Mouse (Mus musculus): ENCODE measurements around the gene Cdiptos. TPM values are rescaled to one million over a fixed set of nuclear protein-coding genes. Genes with fewer than 3 reads are reported as not detected.
A peak's percentile ranks its signal among the peaks of the same experiment; 100 is the strongest.

Gene Cdiptos
- polyA plus RNA-seq, 1 experiment from 2014 or later = 2.1 TPM

- H3K9me3 ChIP-seq (replicated peaks; ENCODE audit: control insufficient read depth, low read length) = no peaks in the 10 kb centered on the region
- no peak overlapping the region for H3K4me2 ChIP-seq (ENCODE audit: low read depth, low read length)
- WGBS = 41% methylated on average over 10 of the region's 10 CpGs
- no peaks in the 10 kb centered on the region for H3K4me1 ChIP-seq (ENCODE audit: control insufficient read depth, insufficient read depth, low read length)
- ATAC-seq (ENCODE audit: insufficient read depth, low FRiP score) = no peak
- no peaks in the 10 kb centered on the region for H3K27me3 ChIP-seq (ENCODE audit: control insufficient read depth, insufficient read depth, low read length)
- no peak overlapping the region for H3K4me3 ChIP-seq (replicated peaks; ENCODE audit: low read length)
- 0 out of 2 replicates have a peak, but pooled peaks cover 4% of the 10 kb centered on the region for H3K36me3 ChIP-seq (ENCODE audit: control insufficient read depth, insufficient read depth, low read length)
- H3K9ac ChIP-seq (ENCODE audit: low read length) = no peak overlapping the region
- no peak overlapping the region for H3K27ac ChIP-seq (ENCODE audit: low read length)
These were observed 9.0 kb upstream of the Cdiptos start for GRCm38 (mm10) chr7:126984667-126985444.

- no peak overlapping the region for H3K4me2 ChIP-seq (ENCODE audit: low read depth, low read length)
- no peaks in the 10 kb centered on the region for H3K4me1 ChIP-seq (ENCODE audit: control insufficient read depth, insufficient read depth, low read length)
- 63% methylated on average over 7 of the region's 7 CpGs for WGBS
- H3K4me3 ChIP-seq (replicated peaks; ENCODE audit: low read length) = no peak overlapping the region
- no peak for ATAC-seq (ENCODE audit: insufficient read depth, low FRiP score)
- no peaks in the 10 kb centered on the region for H3K9me3 ChIP-seq (replicated peaks; ENCODE audit: control insufficient read depth, low read length)
- peaks cover 8% of the 10 kb centered on the region; the same call in 1 of the 2 replicates for H3K36me3 ChIP-seq (ENCODE audit: control insufficient read depth, insufficient read depth, low read length)
- no peak overlapping the region for H3K27ac ChIP-seq (ENCODE audit: low read length)
- no peak overlapping the region for H3K9ac ChIP-seq (ENCODE audit: low read length)
- H3K27me3 ChIP-seq (ENCODE audit: control insufficient read depth, insufficient read depth, low read length) = no peaks in the 10 kb centered on the region
These were observed 7.2 kb upstream of the Cdiptos start for GRCm38 (mm10) chr7:126983113-126983512.

GRCm38 (mm10) chr7:126982054-126982453 lies 6.2 kb upstream of the Cdiptos start:
- Histone ChIP-seq H3K27ac (ENCODE audit: low read length) (no peak overlapping the region), H3K36me3 (ENCODE audit: control insufficient read depth, insufficient read depth, low read length) (peaks cover 8% of the 10 kb centered on the region; the same call in 1 of the 2 replicates), H3K4me3 (replicated peaks; ENCODE audit: low read length) (no peak overlapping the region), H3K9ac (ENCODE audit: low read length) (no peak overlapping the region), H3K4me2 (ENCODE audit: low read depth, low read length) (no peak overlapping the region), H3K9me3 (replicated peaks; ENCODE audit: control insufficient read depth, low read length) (no peaks in the 10 kb centered on the region), H3K4me1 (ENCODE audit: control insufficient read depth, insufficient read depth, low read length) (no peaks in the 10 kb centered on the region), H3K27me3 (ENCODE audit: control insufficient read depth, insufficient read depth, low read length) (no peaks in the 10 kb centered on the region)
- ATAC-seq (ENCODE audit: insufficient read depth, low FRiP score) = no peak
- WGBS = 72% methylated on average over 4 of the region's 4 CpGs

- Histone ChIP-seq H3K27ac (ENCODE audit: low read length) (no peak overlapping the region), H3K4me1 (ENCODE audit: control insufficient read depth, insufficient read depth, low read length) (no peaks in the 10 kb centered on the region), H3K27me3 (ENCODE audit: control insufficient read depth, insufficient read depth, low read length) (no peaks in the 10 kb centered on the region), H3K9ac (ENCODE audit: low read length) (no peak overlapping the region), H3K4me2 (ENCODE audit: low read depth, low read length) (no peak overlapping the region), H3K36me3 (ENCODE audit: control insufficient read depth, insufficient read depth, low read length) (peaks cover 8% of the 10 kb centered on the region; the same call in 1 of the 2 replicates), H3K9me3 (replicated peaks; ENCODE audit: control insufficient read depth, low read length) (no peaks in the 10 kb centered on the region), H3K4me3 (replicated peaks; ENCODE audit: low read length) (no peak overlapping the region)
- 90% methylated on average over 2 of the region's 2 CpGs for WGBS
- ATAC-seq (ENCODE audit: insufficient read depth, low FRiP score) = no peak
These were observed 5.7 kb upstream of the Cdiptos start for GRCm38 (mm10) chr7:126981601-126982000.

GRCm38 (mm10) chr7:126978841-126979240 lies 2.9 kb upstream of the Cdiptos start:
- H3K4me1 ChIP-seq (ENCODE audit: control insufficient read depth, insufficient read depth, low read length) = no peaks in the 10 kb centered on the region
- H3K27me3 ChIP-seq (ENCODE audit: control insufficient read depth, insufficient read depth, low read length) = no peaks in the 10 kb centered on the region
- H3K36me3 ChIP-seq (ENCODE audit: control insufficient read depth, insufficient read depth, low read length) = peaks cover 8% of the 10 kb centered on the region; the same call in 1 of the 2 replicates
- H3K9ac ChIP-seq (ENCODE audit: low read length) = no peak overlapping the region
- no peak overlapping the region for H3K4me2 ChIP-seq (ENCODE audit: low read depth, low read length)
- WGBS = 88% methylated on average over 6 of the region's 6 CpGs
- ATAC-seq (ENCODE audit: insufficient read depth, low FRiP score) = no peak
- no peaks in the 10 kb centered on the region for H3K9me3 ChIP-seq (replicated peaks; ENCODE audit: control insufficient read depth, low read length)
- H3K27ac ChIP-seq (ENCODE audit: low read length) = no peak overlapping the region
- no peak overlapping the region for H3K4me3 ChIP-seq (replicated peaks; ENCODE audit: low read length)

GRCm38 (mm10) chr7:126976878-126977459 lies 1.1 kb upstream of the Cdiptos start:
- Histone ChIP-seq H3K4me3 (replicated peaks; ENCODE audit: low read length) (peak overlapping the region; percentile 98), H3K27me3 (ENCODE audit: control insufficient read depth, insufficient read depth, low read length) (no peaks in the 10 kb centered on the region), H3K27ac (ENCODE audit: low read length) (peak overlapping the region; percentile 97), H3K36me3 (ENCODE audit: control insufficient read depth, insufficient read depth, low read length) (peaks cover 8% of the 10 kb centered on the region; the same call in 1 of the 2 replicates), H3K9ac (ENCODE audit: low read length) (peak overlapping the region; percentile 98), H3K4me1 (ENCODE audit: control insufficient read depth, insufficient read depth, low read length) (no peaks in the 10 kb centered on the region), H3K4me2 (ENCODE audit: low read depth, low read length) (peak overlapping the region; percentile 74), H3K9me3 (replicated peaks; ENCODE audit: control insufficient read depth, low read length) (no peaks in the 10 kb centered on the region)
- no peak for ATAC-seq (ENCODE audit: insufficient read depth, low FRiP score)
- WGBS = 20% methylated on average over 14 of the region's 14 CpGs

GRCm38 (mm10) chr7:126975893-126975949 lies 177 bp downstream of the Cdiptos start, which contains the start of gene Cdipt:
Gene Cdipt, plus strand, starts transcription at chr7:126975914.
- Histone ChIP-seq H3K9ac (ENCODE audit: low read length) (peak within 1 kb of the TSS; percentile 98), H3K27me3 (ENCODE audit: control insufficient read depth, insufficient read depth, low read length) (no peaks in the 10 kb centered on the region), H3K9me3 (replicated peaks; ENCODE audit: control insufficient read depth, low read length) (no peaks in the 10 kb centered on the region), H3K36me3 (ENCODE audit: control insufficient read depth, insufficient read depth, low read length) (peaks cover 8% of the 10 kb centered on the region; the same call in 1 of the 2 replicates), H3K27ac (ENCODE audit: low read length) (peak within 1 kb of the TSS; percentile 97), H3K4me3 (replicated peaks; ENCODE audit: low read length) (peak within 1 kb of the TSS; percentile 98), H3K4me1 (ENCODE audit: control insufficient read depth, insufficient read depth, low read length) (no peaks in the 10 kb centered on the region), H3K4me2 (ENCODE audit: low read depth, low read length) (peak within 1 kb of the TSS; percentile 74)
- no peak for ATAC-seq (ENCODE audit: insufficient read depth, low FRiP score)
- WGBS = 17% methylated on average over 1 of the region's 1 CpGs

GRCm38 (mm10) chr7:126975493-126975892 lies 405 bp downstream of the Cdiptos start:
- H3K4me3 ChIP-seq (replicated peaks; ENCODE audit: low read length) = peak overlapping the region; percentile 98
- no peaks in the 10 kb centered on the region for H3K4me1 ChIP-seq (ENCODE audit: control insufficient read depth, insufficient read depth, low read length)
- peak overlapping the region; percentile 98 for H3K9ac ChIP-seq (ENCODE audit: low read length)
- H3K9me3 ChIP-seq (replicated peaks; ENCODE audit: control insufficient read depth, low read length) = no peaks in the 10 kb centered on the region
- peak overlapping the region; percentile 74 for H3K4me2 ChIP-seq (ENCODE audit: low read depth, low read length)
- H3K36me3 ChIP-seq (ENCODE audit: control insufficient read depth, insufficient read depth, low read length) = peaks cover 8% of the 10 kb centered on the region; the same call in 1 of the 2 replicates
- peak overlapping the region; percentile 97 for H3K27ac ChIP-seq (ENCODE audit: low read length)
- no peak for ATAC-seq (ENCODE audit: insufficient read depth, low FRiP score)
- no peaks in the 10 kb centered on the region for H3K27me3 ChIP-seq (ENCODE audit: control insufficient read depth, insufficient read depth, low read length)
- WGBS = 11% methylated on average over 8 of the region's 8 CpGs

- ATAC-seq (ENCODE audit: insufficient read depth, low FRiP score) = no peak
- Histone ChIP-seq H3K9ac (ENCODE audit: low read length) (no peak overlapping the region), H3K36me3 (ENCODE audit: control insufficient read depth, insufficient read depth, low read length) (no peaks in the 10 kb centered on the region), H3K4me1 (ENCODE audit: control insufficient read depth, insufficient read depth, low read length) (no peaks in the 10 kb centered on the region), H3K4me2 (ENCODE audit: low read depth, low read length) (no peak overlapping the region), H3K9me3 (replicated peaks; ENCODE audit: control insufficient read depth, low read length) (no peaks in the 10 kb centered on the region), H3K27ac (ENCODE audit: low read length) (no peak overlapping the region), H3K4me3 (replicated peaks; ENCODE audit: low read length) (no peak overlapping the region), H3K27me3 (ENCODE audit: control insufficient read depth, insufficient read depth, low read length) (no peaks in the 10 kb centered on the region)
- WGBS = 63% methylated on average over 6 of the region's 6 CpGs
These were observed 8.5 kb downstream of the Cdiptos start for GRCm38 (mm10) chr7:126967361-126967760.

Measured in stomach, embryonic 16.5 days (tissue).